Mouse (Mus musculus): Measurements from ENCODE around the gene Btbd9. TPM values are rescaled to one million over a fixed set of nuclear protein-coding genes. Genes with fewer than 3 reads are reported as not detected.

The Btbd9 gene
- total RNA-seq, 2 experiments from 2014 or later: 149 to 174 TPM

GRCm38 (mm10) chr17:30237600-30237999 is 338.7 kb downstream of the Btbd9 start:
- DNase-seq: no peak

GRCm38 (mm10) chr17:30236611-30237010 is 339.7 kb downstream of the Btbd9 start:
- DNase-seq: no peak

GRCm38 (mm10) chr17:30235380-30235779 is 340.9 kb downstream of the Btbd9 start:
- DNase-seq: no peak

- DNase-seq: no peak
Measured at GRCm38 (mm10) chr17:30232698-30233097, 343.6 kb downstream of the Btbd9 start.

- no peak for DNase-seq
Measured at GRCm38 (mm10) chr17:30231483-30231882, 344.8 kb downstream of the Btbd9 start.

GRCm38 (mm10) chr17:30230428-30230827 is 345.9 kb downstream of the Btbd9 start:
- DNase-seq: no peak

GRCm38 (mm10) chr17:30228439-30229215 is 347.7 kb downstream of the Btbd9 start:
- DNase-seq: peak in 1 of 2 experiments; percentile 27

GRCm38 (mm10) chr17:30225030-30225740 is 351.1 kb downstream of the Btbd9 start:
- no peak for DNase-seq

GRCm38 (mm10) chr17:30222837-30223236 is 353.5 kb downstream of the Btbd9 start:
- no peak for DNase-seq

GRCm38 (mm10) chr17:30222361-30222760 is 353.9 kb downstream of the Btbd9 start:
- DNase-seq: no peak

- no peak for DNase-seq
Measured at GRCm38 (mm10) chr17:30221677-30222076, 354.6 kb downstream of the Btbd9 start.

- DNase-seq: no peak
Measured at GRCm38 (mm10) chr17:30215741-30216140, 360.5 kb downstream of the Btbd9 start.

GRCm38 (mm10) chr17:30214393-30214792 is 361.9 kb downstream of the Btbd9 start:
- DNase-seq: peak; percentile 61 to 68

GRCm38 (mm10) chr17:30213371-30213770 is 362.9 kb downstream of the Btbd9 start:
- no peak for DNase-seq

- DNase-seq: no peak
Measured at GRCm38 (mm10) chr17:30212647-30213046, 363.6 kb downstream of the Btbd9 start.

GRCm38 (mm10) chr17:30210936-30211335 is 365.4 kb downstream of the Btbd9 start:
- no peak for DNase-seq

GRCm38 (mm10) chr17:30210262-30210661 is 366.0 kb downstream of the Btbd9 start:
- DNase-seq: no peak

GRCm38 (mm10) chr17:30205062-30205825 is 371.0 kb downstream of the Btbd9 start:
- no peak for DNase-seq

- no peak for DNase-seq
Measured at GRCm38 (mm10) chr17:30200283-30200682, 376.0 kb downstream of the Btbd9 start.

GRCm38 (mm10) chr17:30199374-30200247 is 376.7 kb downstream of the Btbd9 start:
- DNase-seq: peak in 1 of 2 experiments; percentile 2

- peak in 1 of 2 experiments; percentile 9 for DNase-seq
Measured at GRCm38 (mm10) chr17:30198422-30198821, 377.9 kb downstream of the Btbd9 start.
